Mouse (Mus musculus): ENCODE results near the gene Slc26a1. TPM values are rescaled to one million over a fixed set of nuclear protein-coding genes. Genes with fewer than 3 reads are reported as not detected.

Slc26a1 gene
- polyA plus RNA-seq, 1 experiment from 2014 or later = 3.0 TPM

DNA sequence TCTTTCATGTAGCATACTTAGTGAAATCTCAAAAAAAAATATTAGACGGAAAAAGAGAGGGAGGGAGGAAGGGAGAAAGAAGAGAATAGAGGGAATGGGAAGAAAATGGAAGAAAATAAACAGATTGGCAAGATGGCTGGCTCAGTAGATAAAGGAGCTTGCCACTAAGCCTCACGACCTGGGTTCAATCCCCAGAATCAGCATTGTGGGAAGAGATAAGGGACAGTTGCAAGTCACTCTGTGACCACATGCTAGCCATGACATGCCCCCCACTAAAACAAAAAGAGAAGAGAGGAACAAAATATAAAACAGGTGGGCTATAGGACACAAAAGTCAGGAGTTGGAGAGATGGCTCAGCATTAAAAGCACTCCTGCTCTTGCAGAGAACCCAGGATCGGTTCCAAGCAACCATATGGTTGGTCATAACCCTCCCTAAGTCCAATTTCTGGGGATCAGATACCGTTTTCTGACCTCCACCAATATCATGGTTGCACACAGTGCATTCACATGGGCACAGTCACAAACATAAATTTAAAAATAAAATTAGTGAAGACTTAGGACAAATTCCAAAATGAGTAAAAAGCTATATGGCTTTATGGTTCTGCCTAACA lies 49.2 kb downstream of the Slc26a1 start:
- Histone ChIP-seq H3K9me3 (replicated peaks; ENCODE audit: control insufficient read depth, low read length) (no peaks in the 10 kb centered on the region), H3K4me1 (ENCODE audit: control insufficient read depth, insufficient read depth, low read length) (peaks cover 14% of the 10 kb centered on the region), H3K27me3 (ENCODE audit: control insufficient read depth, insufficient read depth, low read length) (no peaks in the 10 kb centered on the region), H3K4me2 (ENCODE audit: low read depth, low read length) (no peak overlapping the region), H3K9ac (ENCODE audit: low read length) (no peak overlapping the region), H3K27ac (ENCODE audit: low read length) (no peak overlapping the region), H3K4me3 (replicated peaks; ENCODE audit: low read length) (no peak overlapping the region), H3K36me3 (ENCODE audit: control insufficient read depth, insufficient read depth, low read length) (peaks cover 20% of the 10 kb centered on the region)
- ATAC-seq (ENCODE audit: insufficient read depth, low FRiP score) = no peak
- 79% methylated on average over 4 of the region's 4 CpGs for WGBS

DNA sequence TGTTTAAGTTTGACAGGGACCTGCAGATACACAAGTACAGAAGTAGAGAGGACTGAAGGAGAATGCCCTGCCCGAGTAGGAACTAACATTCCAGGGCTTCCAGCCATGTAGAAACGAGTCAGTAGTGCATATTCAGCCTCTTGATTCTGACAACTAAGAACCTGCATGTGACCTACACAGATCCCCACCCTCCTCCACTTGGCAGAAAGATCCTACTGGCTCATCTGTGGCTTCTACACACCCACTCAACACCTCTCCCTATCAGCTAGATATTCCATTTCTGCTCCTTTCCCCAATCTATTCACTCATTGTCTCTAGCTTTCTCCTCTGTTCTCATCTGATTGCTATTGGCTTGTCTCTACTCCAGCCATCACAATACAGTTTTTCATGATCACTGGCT lies 53.5 kb downstream of the Slc26a1 start:
- no peak overlapping the region for H3K9ac ChIP-seq (ENCODE audit: low read length)
- no peaks in the 10 kb centered on the region for H3K4me1 ChIP-seq (ENCODE audit: control insufficient read depth, insufficient read depth, low read length)
- no peak overlapping the region for H3K4me2 ChIP-seq (ENCODE audit: low read depth, low read length)
- 74% methylated on average over 2 of the region's 2 CpGs for WGBS
- no peak overlapping the region for H3K27ac ChIP-seq (ENCODE audit: low read length)
- H3K4me3 ChIP-seq (replicated peaks; ENCODE audit: low read length) = no peak overlapping the region
- H3K9me3 ChIP-seq (replicated peaks; ENCODE audit: control insufficient read depth, low read length) = no peaks in the 10 kb centered on the region
- ATAC-seq (ENCODE audit: insufficient read depth, low FRiP score) = no peak
- H3K36me3 ChIP-seq (ENCODE audit: control insufficient read depth, insufficient read depth, low read length) = peaks cover 20% of the 10 kb centered on the region
- H3K27me3 ChIP-seq (ENCODE audit: control insufficient read depth, insufficient read depth, low read length) = no peaks in the 10 kb centered on the region

Other genes starting within 250 kb of the Slc26a1 start
- gene Atp5k, start 241.1 kb downstream of the Slc26a1 start, polyA plus RNA-seq (2015; fragmentation: Nextera tagmentation; extraction: Ambion mirVana) = 366 and 477 TPM in 2 replicates
- gene Mfsd7a, start 226.7 kb downstream of the Slc26a1 start, polyA plus RNA-seq (2015; fragmentation: Nextera tagmentation; extraction: Ambion mirVana) = 0.67 and 0.69 TPM in 2 replicates
- 16.2 and 19.1 TPM in 2 replicates for gene Pcgf3, start 214.3 kb downstream of the Slc26a1 start, polyA plus RNA-seq (2015; fragmentation: Nextera tagmentation; extraction: Ambion mirVana)
- gene Cplx1, start 125.5 kb downstream of the Slc26a1 start, polyA plus RNA-seq (2015; fragmentation: Nextera tagmentation; extraction: Ambion mirVana) = 2.9 and 3.4 TPM in 2 replicates
- 62.9 and 67.9 TPM in 2 replicates for gene Gak, start 45.8 kb downstream of the Slc26a1 start, polyA plus RNA-seq (2015; fragmentation: Nextera tagmentation; extraction: Ambion mirVana)
- 27.1 and 27.7 TPM in 2 replicates for gene Tmem175, start 45.8 kb downstream of the Slc26a1 start, polyA plus RNA-seq (2015; fragmentation: Nextera tagmentation; extraction: Ambion mirVana)
- 13.5 and 15.2 TPM in 2 replicates for gene Idua, start 15.2 kb downstream of the Slc26a1 start, polyA plus RNA-seq (2015; fragmentation: Nextera tagmentation; extraction: Ambion mirVana)
- gene Dgkq, start 5.9 kb downstream of the Slc26a1 start, polyA plus RNA-seq (2015; fragmentation: Nextera tagmentation; extraction: Ambion mirVana) = 10.7 and 14.5 TPM in 2 replicates
- 7.8 and 11.7 TPM in 2 replicates for gene Fgfrl1, start 16.8 kb upstream of the Slc26a1 start, polyA plus RNA-seq (2015; fragmentation: Nextera tagmentation; extraction: Ambion mirVana)
- 0.43 and 0.85 TPM in 2 replicates for gene Rnf212, start 99.4 kb upstream of the Slc26a1 start, polyA plus RNA-seq (2015; fragmentation: Nextera tagmentation; extraction: Ambion mirVana)
- 5.3 and 7.6 TPM in 2 replicates for gene Tmed11, start 119.8 kb upstream of the Slc26a1 start, polyA plus RNA-seq (2015; fragmentation: Nextera tagmentation; extraction: Ambion mirVana)
- gene Vmn2r8, start 133.3 kb upstream of the Slc26a1 start, polyA plus RNA-seq (2015; fragmentation: Nextera tagmentation; extraction: Ambion mirVana) = 0.02 TPM in 1 of 2 replicates, not detected in the other
- not detected in 2 replicates for gene Vmn2r9, start 177.0 kb upstream of the Slc26a1 start, polyA plus RNA-seq (2015; fragmentation: Nextera tagmentation; extraction: Ambion mirVana)